Mouse (Mus musculus) MN1 (cell line): ENCODE results near the gene Pdzrn4.
"Not testable (repeated sequence)": the region's sequence is repeated elsewhere in the genome, so short reads cannot be mapped to it uniquely, and the experiment has no call there.

Source experiments
- DNase-seq: peaks from one replicate; pipeline ENCODE4 v3.0.0-alpha.2; 2016; ENCODE audit warnings: low spot score

The Pdzrn4 gene

DNA sequence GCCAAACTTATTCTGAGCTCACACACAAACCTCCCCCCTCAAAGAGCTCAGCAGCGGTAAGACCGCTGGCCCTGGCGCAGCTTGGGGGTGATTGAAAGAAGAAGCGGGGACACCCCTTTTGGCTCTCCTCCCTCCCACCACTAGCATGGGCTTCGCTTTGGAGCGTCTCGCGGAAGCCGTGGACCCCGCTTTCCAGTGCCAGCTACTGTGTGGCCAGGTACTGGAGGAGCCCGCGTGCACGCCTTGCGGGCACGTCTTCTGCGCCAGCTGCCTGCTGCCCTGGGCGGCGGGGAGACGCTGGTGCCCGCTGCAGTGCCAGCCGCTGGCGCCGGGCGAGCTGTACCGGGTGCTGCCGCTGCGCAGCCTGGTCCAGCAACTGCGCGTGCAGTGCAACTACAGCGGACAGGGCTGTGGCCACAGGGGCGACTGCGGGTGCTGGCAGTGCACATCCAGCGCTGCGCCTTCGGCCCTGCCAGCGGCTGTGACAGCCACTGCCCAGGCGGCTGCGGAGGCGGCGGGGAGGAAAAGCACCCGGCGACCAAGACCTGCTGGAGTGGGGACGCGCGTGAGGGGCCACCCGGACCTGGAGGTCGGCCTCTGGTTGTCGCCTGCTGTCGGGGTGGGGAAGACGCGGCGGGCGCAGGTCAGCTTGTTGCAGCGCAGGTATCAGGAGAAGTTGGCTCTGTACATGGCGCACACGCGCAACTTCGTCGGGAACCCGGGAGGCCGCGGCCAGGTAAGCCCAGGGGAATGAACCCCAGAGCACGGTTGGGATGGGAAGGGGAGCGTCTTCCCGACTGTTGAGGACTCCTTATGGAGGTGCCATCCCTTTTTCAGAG lies at the start of gene Pdzrn4:
Gene Pdzrn4, plus strand, starts transcription at position 112 of the 839 bp plus-strand sequence.
- no peak for DNase-seq

DNA sequence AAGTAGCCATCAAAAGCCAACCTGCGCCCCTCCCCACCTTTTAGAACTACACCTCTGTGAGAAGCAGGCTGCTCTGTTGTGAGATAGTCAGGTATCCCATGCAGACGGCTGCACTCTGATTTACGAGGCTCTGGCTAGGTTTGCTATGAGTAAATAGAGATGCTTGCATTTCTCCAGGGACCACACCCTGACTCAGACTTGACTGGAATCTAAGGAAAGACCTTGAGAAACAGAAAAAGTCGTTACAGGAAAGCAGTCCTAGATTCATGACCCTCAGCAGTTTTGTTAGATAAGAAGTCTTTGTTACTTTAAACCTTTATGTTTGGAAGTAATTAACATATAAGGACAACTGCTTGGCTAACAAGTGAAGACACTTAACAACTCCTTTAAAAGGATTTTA lies 49.3 kb upstream of the Pdzrn4 start:
- DNase-seq: no peak

DNA sequence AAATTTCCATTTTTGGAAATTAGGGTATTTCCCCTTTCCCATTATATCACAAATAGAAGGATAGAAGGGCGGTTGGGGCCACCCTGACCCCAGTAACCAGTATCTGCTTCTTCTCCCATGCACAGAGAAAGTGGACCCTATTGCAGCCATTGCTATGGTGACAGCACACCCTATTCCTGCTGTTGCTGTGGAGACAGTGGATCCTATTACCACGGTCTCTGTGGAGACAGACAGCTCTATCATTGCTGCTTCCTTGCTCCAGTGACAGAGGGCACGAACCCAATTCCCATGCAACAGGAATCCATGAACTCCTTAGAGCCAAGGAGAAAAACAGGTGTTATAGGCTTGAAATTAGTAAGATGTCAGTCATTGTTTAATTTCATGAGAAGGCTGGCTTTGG lies 48.8 kb upstream of the Pdzrn4 start:
- no peak for DNase-seq

DNA sequence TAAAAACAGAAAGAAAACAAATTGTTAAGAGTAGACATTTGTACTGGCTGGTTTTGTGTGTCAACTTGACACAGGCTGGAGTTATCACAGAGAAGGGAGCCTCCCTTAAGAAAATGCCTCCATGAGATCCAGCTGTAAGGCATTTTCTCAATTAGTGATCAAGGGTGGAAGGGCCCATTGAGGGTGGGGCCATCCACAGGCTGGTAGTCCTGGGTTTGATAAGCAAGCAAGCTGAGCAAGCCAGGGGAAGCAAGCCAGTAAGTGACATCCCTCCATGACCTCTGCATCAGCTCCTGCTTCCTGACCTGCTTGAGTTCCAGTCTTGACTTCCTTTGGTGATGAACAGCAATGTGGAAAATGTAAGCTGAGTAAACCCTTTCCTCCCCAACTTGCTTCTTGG lies 48.2 kb upstream of the Pdzrn4 start:
- not testable (repeated sequence) for DNase-seq

DNA sequence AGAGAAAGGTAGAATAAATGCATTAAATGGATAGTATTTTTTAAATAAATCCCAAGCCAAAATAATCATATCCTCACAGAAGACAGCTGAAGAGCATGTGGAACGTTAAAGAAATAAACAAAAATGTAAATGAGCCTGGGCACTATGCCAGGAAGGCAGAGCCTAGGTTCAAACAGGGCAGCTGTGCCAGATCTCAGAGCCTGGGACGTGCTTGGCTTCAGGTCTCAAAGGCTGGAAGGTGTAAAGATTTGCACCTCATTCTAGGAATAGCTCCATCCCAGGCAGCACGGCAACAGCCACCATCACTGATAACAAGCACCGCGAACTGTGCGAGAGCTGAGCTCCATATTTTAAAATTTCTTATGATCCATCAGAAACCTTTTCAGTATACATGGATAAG lies 32.5 kb upstream of the Pdzrn4 start:
- DNase-seq: no peak

DNA sequence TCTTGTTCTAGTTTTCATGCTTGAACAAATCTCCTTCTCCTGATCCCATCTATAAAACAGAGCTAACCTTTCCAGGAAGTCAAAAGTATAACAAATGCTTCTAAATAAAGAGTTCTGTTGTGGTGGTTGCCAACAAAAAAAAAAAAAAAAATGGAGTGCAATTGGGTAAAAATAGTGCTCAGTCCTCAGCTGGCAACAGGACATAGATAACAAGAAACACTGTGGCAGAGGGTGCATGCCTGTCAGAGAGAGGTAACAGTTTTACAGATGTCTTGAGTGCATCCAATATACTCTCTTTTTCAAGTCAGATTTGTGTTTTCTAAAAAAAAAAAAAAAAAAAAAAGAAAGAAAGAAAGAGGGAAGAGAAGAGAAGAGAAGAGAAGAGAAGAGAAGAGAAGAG lies 32.1 kb upstream of the Pdzrn4 start:
- no peak for DNase-seq

DNA sequence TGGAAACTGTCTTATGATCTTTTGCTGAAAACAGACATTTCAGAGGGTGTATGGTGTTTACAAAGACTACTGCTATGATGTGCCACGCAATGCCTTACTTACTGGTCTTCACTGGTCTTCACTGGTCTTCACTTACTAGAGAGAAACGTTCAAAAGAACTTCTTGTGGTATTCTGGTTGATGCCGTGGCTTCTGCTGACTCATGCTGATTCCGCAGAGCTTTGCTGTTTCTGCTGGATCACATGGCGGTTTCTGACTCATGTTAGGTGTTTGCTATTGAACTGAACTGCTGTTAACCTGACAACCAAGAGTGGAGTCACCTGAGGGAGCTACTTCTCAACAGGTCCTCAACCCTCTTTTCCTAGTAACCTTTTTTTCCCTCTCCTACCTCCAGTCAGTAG lies 1.9 kb upstream of the Pdzrn4 start:
- DNase-seq: no peak

DNA sequence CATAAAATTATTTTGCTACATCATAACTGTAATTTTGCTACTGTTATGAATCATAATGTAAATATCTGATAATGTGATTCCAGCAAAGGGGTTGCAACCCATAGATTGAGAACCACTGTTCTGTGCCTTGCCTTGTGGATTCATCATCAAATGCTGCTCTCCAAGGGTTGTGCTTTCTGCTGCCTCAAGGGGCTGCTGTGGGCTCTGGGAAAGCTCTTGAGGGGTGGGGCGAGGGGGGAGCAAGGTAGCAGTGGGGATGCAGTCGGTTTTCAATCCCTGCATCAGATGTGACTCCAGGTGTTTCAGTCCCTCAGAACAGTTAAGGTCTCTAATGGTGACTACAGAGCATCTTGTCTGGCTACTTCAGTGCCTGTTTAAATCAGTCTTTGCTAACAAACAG lies 2.1 kb downstream of the Pdzrn4 start:
- DNase-seq: no peak

DNA sequence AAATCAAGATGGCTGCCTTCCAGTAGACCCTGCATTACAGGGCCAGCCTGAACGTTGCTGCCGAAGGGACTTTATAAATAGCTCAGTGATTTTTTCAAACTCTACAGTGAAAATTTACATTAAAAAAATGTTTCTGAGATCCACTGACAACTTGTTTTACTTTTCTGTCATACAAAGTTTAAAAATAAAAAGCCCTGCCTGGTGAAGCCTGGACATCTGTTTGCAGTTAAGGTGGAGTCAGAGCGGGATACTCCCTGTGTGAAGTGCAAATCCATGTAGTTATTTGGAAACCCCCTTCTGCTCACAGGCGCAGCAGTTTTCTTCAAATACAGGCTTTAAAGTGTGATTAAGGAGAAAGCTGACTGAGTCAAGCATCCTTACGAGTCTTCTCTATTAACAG lies 2.6 kb downstream of the Pdzrn4 start:
- DNase-seq: no peak

DNA sequence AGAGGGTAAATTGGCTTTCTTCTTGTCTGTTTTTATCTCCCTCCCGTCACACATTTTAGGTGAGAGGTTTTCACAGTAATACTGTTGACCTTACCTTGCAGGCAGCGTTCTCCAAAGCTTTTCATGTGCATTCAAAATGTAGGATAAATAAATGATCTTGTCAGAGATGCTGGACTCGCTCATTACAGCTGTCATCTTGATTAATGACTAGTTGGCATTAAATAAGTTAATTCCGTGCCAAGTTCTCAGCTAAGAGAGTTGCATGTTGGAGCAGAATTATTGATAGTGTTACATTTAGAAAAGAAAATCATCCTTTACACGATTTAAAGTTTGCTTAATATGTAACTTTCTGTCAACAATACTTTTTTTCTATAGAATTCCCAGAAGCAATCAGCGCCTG lies 4.9 kb downstream of the Pdzrn4 start:
- no peak for DNase-seq

DNA sequence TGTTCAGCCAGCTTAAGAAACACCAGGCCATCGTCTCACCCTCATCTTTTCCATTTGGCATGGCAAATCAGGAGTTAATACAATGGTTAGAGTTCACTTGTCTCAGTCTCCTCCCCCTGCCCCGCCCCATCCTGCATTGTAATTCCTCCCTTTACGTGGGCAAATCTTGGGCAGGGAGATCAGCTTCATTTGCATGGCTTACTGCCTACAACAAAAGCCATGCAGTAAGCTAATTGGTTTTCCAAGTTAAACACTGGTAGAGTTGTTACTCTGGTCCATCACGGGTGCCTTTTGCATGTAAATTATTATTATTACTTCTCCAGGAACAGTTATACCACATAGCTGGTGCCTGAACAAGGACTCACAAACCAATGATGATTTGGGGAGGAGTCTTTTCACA lies 18.6 kb downstream of the Pdzrn4 start:
- no peak for DNase-seq

DNA sequence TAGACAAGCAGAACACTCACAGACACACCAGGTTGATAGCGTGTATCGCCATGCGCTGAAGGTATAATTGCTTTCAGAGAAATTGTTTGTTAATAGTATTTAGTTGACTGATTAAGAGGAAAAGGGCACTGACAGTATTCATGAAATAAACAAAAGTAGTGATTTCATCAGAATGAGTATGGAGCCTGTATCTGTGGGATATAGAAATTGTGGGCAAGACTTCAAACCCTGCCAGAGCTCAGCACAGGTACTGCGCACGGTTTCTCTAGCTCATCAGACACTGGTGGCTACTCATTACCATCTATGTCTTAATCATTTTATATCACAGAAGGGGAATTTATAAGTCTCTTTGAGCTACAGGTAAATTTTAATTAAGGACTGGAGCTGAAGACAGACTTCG lies 19.5 kb downstream of the Pdzrn4 start:
- no peak for DNase-seq

DNA sequence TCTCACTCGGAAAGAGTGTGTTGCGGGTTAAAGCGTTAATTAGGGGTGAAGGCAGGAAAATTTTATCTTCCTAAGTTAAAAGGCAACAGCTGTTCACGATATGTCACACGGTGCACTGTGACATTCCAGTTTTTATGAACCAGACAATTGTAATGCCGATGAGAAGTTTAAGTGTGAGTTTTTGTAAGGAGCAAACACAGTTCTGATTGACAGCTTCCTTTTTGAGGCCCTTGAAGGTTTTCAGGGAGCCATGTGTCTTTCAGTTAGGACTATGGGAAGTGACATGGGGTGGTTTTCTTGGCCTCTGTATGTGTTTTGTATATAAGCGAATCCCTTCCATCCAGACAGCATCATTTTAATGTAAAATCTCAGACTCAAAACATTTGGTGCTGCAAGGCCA lies 20.0 kb downstream of the Pdzrn4 start:
- no peak for DNase-seq

DNA sequence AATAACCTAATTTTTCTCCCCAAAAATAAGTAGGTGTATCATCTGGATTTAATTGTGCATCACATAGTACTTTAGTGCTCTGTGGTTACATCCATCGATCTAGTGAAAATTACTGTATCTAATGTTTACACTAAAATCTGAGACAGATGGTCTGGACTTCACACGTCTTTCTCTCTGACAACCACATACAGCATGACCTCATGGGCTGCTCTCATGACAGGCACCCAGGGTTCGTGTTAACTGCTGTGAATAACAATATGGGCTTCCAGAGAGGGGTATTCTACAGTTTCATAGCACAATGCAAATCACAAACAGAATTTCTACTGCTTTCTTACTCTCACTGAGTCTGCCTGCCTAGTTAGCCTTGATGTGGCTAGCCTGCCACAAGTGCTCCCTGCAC lies 20.4 kb downstream of the Pdzrn4 start:
- no peak for DNase-seq

DNA sequence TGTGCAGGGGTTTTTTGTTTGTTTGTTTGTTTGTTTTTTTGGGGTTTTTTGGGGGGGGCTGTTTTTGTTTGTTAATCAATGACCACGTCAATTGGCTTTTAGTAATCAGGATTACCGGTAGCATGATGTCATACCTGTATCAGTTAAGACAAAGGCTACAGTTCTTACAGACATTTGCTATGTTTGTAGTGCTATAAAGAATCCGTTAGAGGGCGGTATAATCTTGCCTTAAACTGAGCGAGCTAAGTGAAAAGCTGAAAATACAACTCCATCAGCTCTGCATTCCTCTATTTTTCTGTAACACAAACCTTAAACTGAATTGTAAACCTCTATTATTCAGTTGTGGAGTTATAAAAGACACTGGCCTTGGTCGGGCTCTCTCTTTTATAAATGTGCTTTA lies 37.9 kb downstream of the Pdzrn4 start:
- peak; percentile 18 for DNase-seq

DNA sequence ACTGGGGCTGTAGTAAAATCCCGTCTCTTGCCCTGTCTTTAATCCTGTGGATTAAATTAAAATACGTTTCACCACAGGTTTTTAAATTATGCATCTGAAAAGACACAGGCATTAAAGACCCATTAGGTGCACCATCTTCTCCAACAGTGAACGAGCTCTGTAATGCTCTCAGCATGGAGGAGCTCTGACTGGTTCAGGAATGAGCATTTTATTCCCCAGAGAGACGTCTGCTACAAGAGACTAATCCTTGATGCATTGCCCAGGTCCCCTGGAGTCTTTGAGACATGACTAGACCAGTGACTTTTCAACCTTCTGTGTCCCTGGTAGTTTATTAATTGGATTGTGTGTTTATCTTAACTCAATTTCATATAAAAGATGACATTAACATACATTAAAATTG lies 38.6 kb downstream of the Pdzrn4 start:
- no peak for DNase-seq

DNA sequence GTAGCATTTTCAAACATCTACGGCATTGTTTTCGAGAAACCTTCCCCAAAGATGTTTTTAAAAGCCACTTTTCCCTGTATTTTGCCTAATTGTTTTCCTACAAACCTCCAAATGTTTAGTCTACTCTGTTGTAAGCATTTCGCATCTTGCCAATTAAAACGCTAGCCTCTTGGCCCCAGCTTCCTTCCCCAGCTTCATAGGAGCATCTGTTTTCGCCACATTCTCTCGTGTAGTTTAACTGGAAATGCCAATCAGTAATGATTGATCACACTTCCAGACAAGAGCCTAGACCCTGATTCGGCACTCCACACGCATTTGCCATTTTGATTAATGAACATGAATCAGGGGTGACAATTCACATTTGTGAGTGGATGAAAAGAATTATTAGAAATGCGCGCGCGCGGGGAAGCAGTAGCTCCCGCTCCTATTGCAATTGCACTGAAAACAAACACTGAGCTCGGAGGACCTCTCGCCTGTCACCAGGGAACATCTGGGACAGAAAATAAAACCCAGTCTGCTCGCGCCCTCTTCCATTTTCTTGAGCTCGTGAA lies 45.0 kb downstream of the Pdzrn4 start:
- DNase-seq: no peak

DNA sequence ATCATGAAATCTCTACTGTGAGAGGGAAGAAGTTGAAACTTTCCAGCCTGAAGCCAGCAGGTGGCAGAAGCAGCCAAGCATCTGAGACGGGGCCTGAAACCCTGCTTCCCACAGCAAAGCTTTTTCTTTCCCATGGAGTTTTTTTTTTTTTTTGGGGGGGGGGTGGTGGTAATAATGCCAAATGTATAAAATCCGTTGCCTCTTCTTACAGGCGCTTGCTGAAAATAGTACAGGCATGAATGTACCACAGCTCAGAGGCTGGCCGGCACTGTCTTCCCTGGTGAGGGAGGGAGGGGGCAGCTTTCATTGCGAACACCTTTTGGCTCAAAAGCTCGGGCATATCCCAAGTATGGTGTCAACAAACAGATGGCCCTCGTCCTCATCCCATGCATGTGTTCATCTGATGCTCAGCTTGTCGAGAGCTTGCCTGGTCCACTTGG lies 51.0 kb downstream of the Pdzrn4 start:
- DNase-seq: no peak

DNA sequence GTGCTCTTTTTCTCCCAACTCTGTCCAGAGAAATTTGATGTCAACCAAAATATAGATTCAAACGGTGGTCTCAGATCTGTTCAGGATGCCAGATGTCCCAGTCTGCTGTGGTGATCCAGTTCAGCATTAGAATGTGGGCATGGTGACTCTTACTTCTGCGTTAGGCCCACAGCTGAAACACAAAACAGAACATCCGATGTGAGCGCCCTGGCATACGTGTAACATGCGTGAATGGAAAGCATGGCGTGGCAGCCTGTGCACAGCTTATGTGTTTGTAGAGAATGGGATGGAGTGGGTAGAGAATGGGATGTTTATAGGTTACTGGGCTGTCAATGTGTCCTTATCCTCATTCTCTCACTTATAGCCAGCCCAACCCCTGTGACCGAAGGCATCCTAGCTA lies 52.4 kb downstream of the Pdzrn4 start:
- DNase-seq: no peak

DNA sequence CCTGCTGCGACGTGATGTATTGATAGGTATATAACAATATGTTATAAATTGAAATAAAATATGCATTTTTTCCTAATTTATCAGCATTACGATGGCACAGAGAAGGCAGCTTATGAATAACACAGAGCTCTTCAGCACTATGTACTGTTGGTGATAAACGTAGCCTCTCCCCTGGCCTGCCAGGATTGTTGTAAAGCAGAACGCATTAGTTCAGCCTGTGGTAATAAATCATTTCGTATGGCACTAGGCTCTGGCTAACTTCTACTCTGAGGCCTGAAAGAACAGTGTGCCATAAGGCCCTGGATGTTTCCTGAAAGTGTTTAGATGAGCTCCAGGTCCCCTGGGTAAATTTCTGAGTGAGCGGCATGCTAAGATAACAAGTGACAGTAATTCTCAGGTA lies 55.9 kb downstream of the Pdzrn4 start:
- no peak for DNase-seq

DNA sequence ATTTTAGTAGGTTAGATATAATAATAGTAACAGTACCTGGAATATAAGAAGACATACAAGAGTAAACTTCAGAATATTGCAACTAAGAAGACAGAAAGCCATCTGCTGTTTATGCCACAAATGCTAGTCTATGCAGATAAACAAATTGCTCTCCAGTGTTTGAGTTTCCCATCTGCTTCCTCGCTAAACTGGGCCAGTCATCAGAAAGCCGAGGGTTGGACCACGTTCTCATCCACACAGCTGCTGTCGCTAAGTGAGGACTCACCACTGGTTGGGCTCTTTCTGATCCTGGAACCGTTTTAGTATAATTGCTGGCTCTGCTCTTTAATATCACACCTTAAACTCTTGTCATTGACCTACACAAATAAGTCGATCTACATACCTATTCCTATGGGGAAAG lies 85.5 kb downstream of the Pdzrn4 start:
- no peak for DNase-seq

DNA sequence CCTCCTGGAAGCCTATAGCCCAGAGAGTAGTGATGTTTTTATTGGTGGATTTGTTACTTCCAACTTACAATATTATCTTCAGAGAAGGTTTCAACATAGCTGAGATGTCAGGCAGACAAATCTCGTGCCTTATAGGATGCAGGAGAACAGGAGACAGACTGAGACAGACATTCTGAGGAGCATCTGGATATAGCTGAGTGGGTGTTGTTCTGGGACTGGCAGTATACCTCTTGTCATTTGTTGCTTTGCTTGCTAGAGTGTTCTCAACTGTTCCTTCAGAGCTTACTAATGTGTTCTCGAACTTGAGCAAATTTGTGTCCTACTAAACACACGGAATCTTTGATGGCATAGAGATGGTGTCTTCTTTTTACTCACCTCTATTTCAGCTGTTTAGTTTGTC lies 94.7 kb downstream of the Pdzrn4 start:
- no peak for DNase-seq

DNA sequence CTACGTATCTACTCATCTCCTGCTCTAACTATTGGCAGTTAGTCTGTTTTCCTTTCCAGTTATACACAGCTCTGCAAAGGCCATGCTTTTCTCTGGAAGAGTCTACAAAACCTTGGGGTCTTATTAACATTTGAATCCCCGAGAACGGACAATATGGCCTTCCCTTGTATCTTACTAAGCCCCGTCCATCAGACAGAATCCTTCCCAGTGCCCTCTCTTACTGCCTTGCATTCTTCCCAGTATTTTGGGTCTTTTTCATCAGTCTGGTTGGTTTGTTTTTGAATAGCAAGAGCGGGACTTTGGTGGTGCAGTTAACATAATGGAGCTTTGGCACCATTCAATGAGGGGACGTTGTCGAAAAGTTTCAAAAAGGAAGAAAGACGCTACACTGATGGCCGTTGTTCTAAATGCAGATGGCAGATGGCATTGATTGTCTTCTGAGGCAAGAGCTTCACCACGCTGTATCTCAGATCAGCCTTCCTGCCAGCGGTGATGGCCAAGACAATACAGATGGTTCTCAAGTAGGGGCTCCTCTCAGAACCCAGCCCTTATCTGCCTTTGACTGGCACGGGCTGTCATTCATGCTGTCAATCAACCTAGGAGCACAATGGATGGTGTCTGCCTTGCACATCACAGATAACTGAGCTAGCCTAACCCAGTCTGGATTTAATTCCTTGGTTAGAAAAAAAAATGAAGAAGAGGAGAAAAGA lies 98.9 kb downstream of the Pdzrn4 start:
- DNase-seq: no peak
